Mouse (Mus musculus) gastrocnemius, postnatal 14 days (tissue): ENCODE results near the gene Kcnip3. TPM values are rescaled to one million over a fixed set of nuclear protein-coding genes. Genes with fewer than 3 reads are reported as not detected.

Source experiments
- DNase-seq: peaks from one replicate; pipeline ENCODE4 v3.0.0; 2021; ENCODE audit warnings: mixed read lengths
- intact Hi-C: fragments of 180-260 bp; cut with DNase I; formaldehyde crosslinking; loops from one replicate; pipeline ENCODE4 v1.15.1; 2025; ENCODE audit warnings: low total_unique reads
- long read RNA-seq, 2 experiments: library from polyadenylated mRNA; stranded (forward); transcript quantifications; one replicate each; pipeline ENCODE4 v2.0.0; 2021
- total RNA-seq, 2 experiments: library from RNA; stranded (reverse); gene quantifications; 2 replicates each; pipeline ENCODE4 v1.2.3; 2021

Kcnip3 gene
- under 1 TPM; 0.53 to 0.86 TPM for total RNA-seq
- long read RNA-seq, experiment 1, partial matches to known transcripts = 0 of 3 reads
- long read RNA-seq, experiment 1, other reads (novel, unspliced or antisense) = 0 of 3 reads
- long read RNA-seq, experiment 2, partial matches to known transcripts = 0 of 1 reads
- long read RNA-seq, experiment 2, other reads (novel, unspliced or antisense) = 1 of 1 reads

GRCm38 (mm10) chr2:127522006-127522441 is at the start of gene Kcnip3:
Kcnip3 (minus strand) TSS chr2:127522094.
- intact Hi-C loops = no loop called here
- DNase-seq = no peak

- intact Hi-C loops = loop anchor here (2.0 kb wide), 1 partner anchor 51 kb away; no protein-coding TSS in a partner anchor
- DNase-seq = peak; percentile 81
Measured at GRCm38 (mm10) chr2:127559070-127559966, 37.4 kb upstream of the Kcnip3 start.

GRCm38 (mm10) chr2:127551078-127551477 is 29.2 kb upstream of the Kcnip3 start:
- DNase-seq = no peak
- intact Hi-C loops = no loop called here

- DNase-seq = no peak
- intact Hi-C loops = no loop called here
Measured at GRCm38 (mm10) chr2:127550446-127550845, 28.6 kb upstream of the Kcnip3 start.

GRCm38 (mm10) chr2:127549711-127550110 is 27.8 kb upstream of the Kcnip3 start:
- intact Hi-C loops = no loop called here
- DNase-seq = no peak

GRCm38 (mm10) chr2:127548342-127549074 is 26.6 kb upstream of the Kcnip3 start:
- intact Hi-C loops = no loop called here
- DNase-seq = no peak

- no peak for DNase-seq
- intact Hi-C loops = no loop called here
Measured at GRCm38 (mm10) chr2:127541697-127542096, 19.8 kb upstream of the Kcnip3 start.

- DNase-seq = no peak
Measured at GRCm38 (mm10) chr2:127541185-127541584, 19.3 kb upstream of the Kcnip3 start, which contains the start of gene Prom2. Prom2 (minus strand) TSS chr2:127541467.

GRCm38 (mm10) chr2:127539494-127539893 is 17.6 kb upstream of the Kcnip3 start:
- DNase-seq = no peak

More at GRCm38 (mm10) chr2:127541185-127541584, 19.3 kb upstream of the Kcnip3 start, which contains the start of gene Prom2:
- intact Hi-C loops = no loop called here

GRCm38 (mm10) chr2:127537548-127537947 is 15.7 kb upstream of the Kcnip3 start:
- peak; percentile 17 for DNase-seq
- intact Hi-C loops = no loop called here

More at GRCm38 (mm10) chr2:127539494-127539893, 17.6 kb upstream of the Kcnip3 start:
- intact Hi-C loops = no loop called here

GRCm38 (mm10) chr2:127535363-127535762 is 13.5 kb upstream of the Kcnip3 start:
- DNase-seq = no peak
- intact Hi-C loops = no loop called here

- intact Hi-C loops = no loop called here
- no peak for DNase-seq
Measured at GRCm38 (mm10) chr2:127532379-127532778, 10.5 kb upstream of the Kcnip3 start.

GRCm38 (mm10) chr2:127531592-127531991 is 9.7 kb upstream of the Kcnip3 start:
- intact Hi-C loops = no loop called here
- DNase-seq = no peak

GRCm38 (mm10) chr2:127530418-127530817 is 8.5 kb upstream of the Kcnip3 start:
- DNase-seq = no peak
- intact Hi-C loops = no loop called here

GRCm38 (mm10) chr2:127525004-127525775 is 3.3 kb upstream of the Kcnip3 start:
- intact Hi-C loops = no loop called here
- no peak for DNase-seq

- intact Hi-C loops = no loop called here
- no peak for DNase-seq
Measured at GRCm38 (mm10) chr2:127523950-127524729, 2.2 kb upstream of the Kcnip3 start.

- intact Hi-C loops = no loop called here
- DNase-seq = no peak
Measured at GRCm38 (mm10) chr2:127521172-127522005, 505 bp downstream of the Kcnip3 start.

GRCm38 (mm10) chr2:127520123-127520522 is 1.8 kb downstream of the Kcnip3 start:
- intact Hi-C loops = no loop called here
- DNase-seq = no peak
